Mouse (Mus musculus) cerebellum, adult 11 months (tissue): ENCODE measurements around the gene Crebrf.
A peak's percentile ranks its signal among the peaks of the same experiment; 100 is the strongest.

ENCODE experiments used
- DNase-seq: peaks from one replicate; pipeline ENCODE4 v3.0.0; 2022

Gene Crebrf

GRCm38 (mm10) chr17:26779471-26779870 lies 64.0 kb downstream of the Crebrf start:
- no peak for DNase-seq

GRCm38 (mm10) chr17:26780750-26781571 lies 65.5 kb downstream of the Crebrf start, which contains the start of gene Bnip1:
TSS of gene Bnip1 (plus strand) at chr17:26781066.
- peak; percentile 66 for DNase-seq

DNA sequence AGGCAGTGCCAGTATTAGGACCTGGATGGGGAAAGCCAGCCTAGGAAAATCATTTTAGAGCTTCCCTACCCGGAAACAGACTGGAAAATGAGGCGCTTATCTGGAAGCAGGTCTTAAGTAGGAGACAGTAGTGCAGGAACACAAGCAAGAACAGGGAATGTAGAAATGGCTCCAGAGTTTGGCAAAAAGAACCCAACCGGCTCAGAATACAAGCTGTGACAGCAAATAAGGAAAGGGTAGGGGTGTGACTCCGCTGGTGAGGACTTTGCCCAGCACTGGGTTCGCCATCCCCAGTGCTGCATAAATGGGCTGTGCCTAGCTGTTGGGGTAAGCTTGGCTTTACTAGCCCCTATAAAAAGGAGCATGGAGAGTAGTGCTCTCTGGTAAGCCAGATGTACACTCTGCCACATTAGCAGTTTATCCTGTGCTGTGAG lies 66.2 kb downstream of the Crebrf start:
- no peak for DNase-seq

DNA sequence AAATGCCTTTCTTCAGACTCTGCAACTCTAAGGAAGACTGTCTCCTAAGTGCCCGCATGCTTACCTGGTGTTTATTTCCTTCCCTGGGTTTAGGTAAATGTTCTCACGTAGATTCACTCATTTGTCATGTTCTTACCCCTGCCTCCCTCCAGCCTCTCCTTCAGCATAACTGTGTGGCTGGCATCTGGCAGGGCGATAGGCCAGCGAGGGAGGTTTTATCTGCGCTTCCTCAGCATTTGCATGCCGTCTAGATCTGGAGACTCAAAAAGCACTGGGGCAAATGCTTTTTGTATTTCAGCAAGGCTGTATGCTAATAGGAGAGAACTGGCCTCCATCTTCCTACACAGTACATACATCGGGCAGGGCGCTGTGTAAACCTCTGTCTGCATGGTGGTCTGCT lies 69.1 kb downstream of the Crebrf start:
- no peak for DNase-seq

GRCm38 (mm10) chr17:26786586-26786985 lies 71.1 kb downstream of the Crebrf start:
- DNase-seq, result no peak

GRCm38 (mm10) chr17:26788986-26789385 lies 73.5 kb downstream of the Crebrf start:
- no peak for DNase-seq

DNA sequence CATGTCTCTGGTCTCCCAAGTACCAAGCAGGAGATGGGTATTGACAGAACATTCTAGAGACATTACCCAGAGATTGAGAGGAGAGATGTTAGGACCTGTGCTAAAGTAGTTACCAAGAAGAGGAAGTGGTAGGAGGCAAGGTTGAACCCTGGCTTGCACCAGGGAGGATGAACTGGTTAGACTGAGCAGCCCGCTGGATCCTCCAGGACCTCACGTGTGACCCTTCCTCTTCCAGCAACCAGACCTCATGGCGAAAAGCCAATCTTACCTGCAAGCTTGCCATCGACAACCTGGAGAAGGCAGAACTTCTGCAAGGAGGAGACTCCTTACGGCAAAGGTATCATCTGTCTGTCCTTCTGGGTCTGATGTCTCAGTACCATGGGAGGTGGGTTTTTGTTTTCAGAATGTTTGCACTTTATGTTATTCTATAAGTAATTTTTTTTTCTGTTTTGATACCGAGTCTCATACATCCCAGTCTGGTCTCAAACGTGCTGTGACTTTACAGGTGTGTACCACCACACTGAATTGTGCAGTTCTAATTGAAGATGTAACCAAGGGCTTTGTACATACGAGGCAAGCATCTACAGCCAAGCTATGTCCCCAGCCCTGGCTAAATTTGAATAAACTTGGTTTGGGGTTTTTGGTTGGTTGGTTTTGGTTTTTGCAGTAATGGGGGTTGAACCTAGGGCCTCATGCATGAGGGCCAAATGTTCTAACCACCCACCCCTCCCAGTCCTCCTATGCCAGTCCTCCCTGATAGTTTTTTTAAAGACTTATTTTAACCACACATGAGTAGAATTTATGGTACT lies 74.2 kb downstream of the Crebrf start:
- DNase-seq, result no peak

- no peak for DNase-seq
These were observed 75.1 kb downstream of the Crebrf start for GRCm38 (mm10) chr17:26790269-26791214.

GRCm38 (mm10) chr17:26791580-26791979 lies 76.1 kb downstream of the Crebrf start:
- DNase-seq, result no peak

GRCm38 (mm10) chr17:26792096-26792495 lies 76.6 kb downstream of the Crebrf start:
- no peak for DNase-seq

GRCm38 (mm10) chr17:26793068-26793765 lies 77.8 kb downstream of the Crebrf start:
- DNase-seq, result no peak

- no peak for DNase-seq
These were observed 79.3 kb downstream of the Crebrf start for GRCm38 (mm10) chr17:26794744-26795143.

DNA sequence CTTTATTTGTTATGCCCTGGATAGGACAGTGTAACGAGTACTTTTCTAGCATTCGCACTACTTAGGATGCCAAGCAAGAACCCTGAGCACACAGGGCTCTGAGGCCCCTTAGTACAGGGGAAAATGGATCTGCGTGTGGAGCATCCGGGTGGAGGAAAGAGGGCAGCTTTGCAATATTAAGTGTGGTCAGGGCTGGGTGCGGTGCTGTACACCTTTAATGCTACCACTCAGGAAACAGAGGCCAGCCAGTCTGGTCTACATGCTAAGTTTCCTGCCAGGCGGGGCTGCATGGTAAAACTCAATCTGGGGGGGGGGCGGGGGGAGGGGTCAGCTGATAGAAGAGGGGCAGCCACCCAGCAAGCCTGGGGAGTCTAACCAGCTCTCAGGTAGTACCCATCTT lies 79.9 kb downstream of the Crebrf start:
- no peak for DNase-seq

DNA sequence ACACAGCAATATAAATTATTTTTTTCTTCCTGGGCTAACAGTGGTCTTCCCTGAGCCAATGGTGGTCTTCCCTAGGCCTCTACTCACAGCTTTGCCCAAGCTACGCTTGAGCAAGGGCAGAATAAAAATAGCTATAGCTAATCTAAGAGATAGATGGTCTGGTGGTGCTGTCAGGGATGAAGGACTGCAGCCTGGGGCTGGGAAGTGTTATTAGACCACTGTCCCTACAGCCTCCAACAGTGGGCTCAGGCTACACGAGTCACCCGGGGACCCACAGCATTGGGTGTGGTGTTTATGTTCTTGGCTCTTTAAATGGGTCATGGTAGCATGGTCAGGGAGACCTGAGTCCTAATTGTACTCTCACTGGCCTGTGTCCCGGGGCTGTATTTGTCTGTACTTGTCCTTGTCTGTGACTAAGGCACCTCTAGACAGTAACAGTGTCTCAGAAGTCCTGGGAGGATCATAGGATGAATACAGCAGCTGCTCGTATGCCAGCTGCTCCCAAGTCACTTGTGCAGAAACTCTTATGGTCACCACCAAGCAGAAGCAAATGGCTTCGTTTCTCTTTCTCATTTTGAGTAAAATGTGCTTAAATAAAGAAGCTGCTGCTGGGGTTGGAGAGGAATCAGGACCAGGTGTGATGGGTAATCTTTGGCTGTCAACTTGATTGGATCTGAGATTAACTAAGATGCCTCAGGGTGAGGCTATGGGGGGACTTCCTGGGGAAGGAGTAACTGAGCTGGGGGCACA lies 82.1 kb downstream of the Crebrf start:
- no peak for DNase-seq

GRCm38 (mm10) chr17:26802886-26803285 lies 87.4 kb downstream of the Crebrf start:
- no peak for DNase-seq

GRCm38 (mm10) chr17:26812607-26813006 lies 97.2 kb downstream of the Crebrf start:
- no peak for DNase-seq

- no peak for DNase-seq
These were observed 98.0 kb downstream of the Crebrf start for GRCm38 (mm10) chr17:26813497-26813896.

DNA sequence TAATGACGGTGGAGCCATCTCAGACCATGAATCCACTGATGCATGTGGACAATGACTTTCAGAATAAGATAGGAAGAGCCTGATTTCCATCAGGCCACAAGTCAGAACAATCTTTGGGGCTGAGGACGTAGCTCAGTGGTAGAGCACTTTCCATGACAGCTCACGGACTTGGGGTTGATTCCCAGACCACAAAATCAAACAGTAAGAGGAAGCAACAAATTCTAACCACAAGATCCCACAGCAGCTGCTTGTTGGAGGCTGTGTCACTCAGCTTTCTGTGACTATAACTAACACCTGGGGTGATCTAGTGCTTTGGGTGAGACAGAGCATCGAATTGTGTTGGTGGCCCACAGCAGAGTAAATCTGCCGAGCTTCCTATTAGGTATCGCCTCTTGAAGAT lies 101.4 kb downstream of the Crebrf start:
- DNase-seq, result no peak

GRCm38 (mm10) chr17:26817776-26818175 lies 102.3 kb downstream of the Crebrf start:
- DNase-seq, result no peak

DNA sequence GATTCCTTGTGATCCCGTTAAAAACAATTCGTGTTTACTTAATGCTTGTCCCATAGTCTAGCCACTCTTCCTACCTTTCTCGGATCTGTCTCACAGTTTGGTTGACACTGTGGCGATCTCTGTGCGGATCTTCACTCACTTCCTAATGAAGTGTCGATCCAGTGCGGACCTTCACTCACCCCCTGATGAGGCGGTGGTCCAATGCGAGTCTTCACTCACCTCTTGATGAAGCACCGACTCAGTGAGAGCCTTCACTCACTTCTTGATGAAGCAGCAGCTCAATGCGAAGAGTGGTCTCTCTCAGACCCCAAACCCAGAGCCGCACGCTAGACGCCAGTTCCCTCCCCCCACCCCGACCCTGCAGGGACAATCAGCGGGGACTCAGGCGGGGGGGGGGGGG lies 110.7 kb downstream of the Crebrf start:
- no peak for DNase-seq
